Mouse (Mus musculus) midbrain, postnatal 0 days (tissue): ENCODE measurements around the gene Disp2. TPM values are rescaled to one million over a fixed set of nuclear protein-coding genes. Genes with fewer than 3 reads are reported as not detected.

Experiments used
- ATAC-seq: fragments of 200-750 bp; cut with Nextera tagmentation; 2 replicates; pipeline ENCODE4 v1.8.0; 2017; ENCODE audit warnings: moderate number of reproducible peaks, mild to moderate bottlenecking, moderate TSS enrichment, moderate library complexity; ENCODE audit not compliant: low FRiP score
- DNase-seq: peaks from one replicate; pipeline ENCODE4 v3.0.0-alpha.2; 2015; ENCODE audit warnings: low spot score
- H3K27ac ChIP-seq: fragments of 300-500 bp; sonication (generic); 2 replicates; pipeline ENCODE4 v1.5.1; 2014; ENCODE audit warnings: low read depth, mild to moderate bottlenecking, low read length, mixed read lengths
- H3K27me3 ChIP-seq: fragments of 300-500 bp; sonication (generic); 2 replicates; pipeline ENCODE4 v1.6.1; 2014; ENCODE audit warnings: low read length, control low read depth, mixed read lengths; ENCODE audit not compliant: insufficient read depth
- H3K36me3 ChIP-seq: fragments of 300-500 bp; sonication (generic); 2 replicates; pipeline ENCODE4 v1.6.1; 2014; ENCODE audit warnings: low read length, control low read depth, mixed read lengths; ENCODE audit not compliant: insufficient read depth
- H3K4me1 ChIP-seq: fragments of 300-500 bp; sonication (generic); 2 replicates; pipeline ENCODE4 v1.6.1; 2014; ENCODE audit warnings: mild to moderate bottlenecking, control low read depth, antibody characterized with exemption, low read length, mixed read lengths; ENCODE audit not compliant: insufficient read depth
- H3K4me2 ChIP-seq: fragments of 300-500 bp; sonication (generic); 2 replicates; pipeline ENCODE4 v1.6.1; 2014; ENCODE audit warnings: low read depth, mild to moderate bottlenecking, low read length, mixed read lengths; ENCODE audit not compliant: poor library complexity, severe bottlenecking
- H3K4me3 ChIP-seq: fragments of 300-500 bp; sonication (generic); 2 replicates; pipeline ENCODE4 v1.5.1; 2014; ENCODE audit warnings: low read depth, mild to moderate bottlenecking, low read length, moderate library complexity
- H3K9ac ChIP-seq: fragments of 300-500 bp; sonication (generic); replicated peaks from 2 replicates; pipeline ENCODE4 v1.6.1; 2014; ENCODE audit warnings: mild to moderate bottlenecking, low read length, moderate library complexity, mixed read lengths; ENCODE audit not compliant: poor library complexity, severe bottlenecking
- H3K9me3 ChIP-seq: fragments of 300-500 bp; sonication (generic); 2 replicates; pipeline ENCODE4 v1.6.1; 2016; ENCODE audit warnings: low read length, control low read depth
- CTCF ChIP-seq: IDR thresholded peaks from 2 replicates; pipeline ENCODE4 v1.5.1; 2016; ENCODE audit warnings: antibody characterized with exemption, mild to moderate bottlenecking
- WGBS: fragments of 180-500 bp; shearing (Covaris S2); extraction: QIAGEN DNeasy Blood & Tissue Kit; methylation state at CpG from one replicate; pipeline ENCODE4 v1.1.7; 2014; 5-methylcytosine and 5-hydroxymethylcytosine counted together
- polyA plus RNA-seq: library from polyadenylated mRNA; unstranded; fragments of >200 nt; fragmentation: Nextera tagmentation; extraction: Ambion mirVana; gene quantifications from 2 replicates; pipeline ENCODE4 v1.2.1, GENCODE M21; 2015
- total RNA-seq: library from RNA; depleted of rRNA; stranded (reverse); fragments of >200 nt; gene quantifications from 2 replicates; pipeline ENCODE4 v1.2.3, GENCODE M21; 2014

Disp2 gene
- total and polyA plus RNA-seq, 2 experiments from 2014 or later, result 72.6 to 201 TPM

GRCm38 (mm10) chr2:118740341-118740740 lies 39.2 kb upstream of the Disp2 start:
- ATAC-seq (no peak), DNase-seq (no peak)
- H3K27me3 ChIP-seq, result no peaks in the 10 kb centered on the region
- no peaks in the 10 kb centered on the region for H3K9me3 ChIP-seq
- H3K4me3 ChIP-seq, result no peak overlapping the region
- no peak overlapping the region for H3K27ac ChIP-seq
- H3K36me3 ChIP-seq, result no peaks in the 10 kb centered on the region
- no peak for TF ChIP-seq CTCF
- no peaks in the 10 kb centered on the region for H3K4me1 ChIP-seq
- no peak overlapping the region for H3K9ac ChIP-seq
- no peak overlapping the region for H3K4me2 ChIP-seq
- 75% methylated on average over 3 of the region's 3 CpGs for WGBS

DNA sequence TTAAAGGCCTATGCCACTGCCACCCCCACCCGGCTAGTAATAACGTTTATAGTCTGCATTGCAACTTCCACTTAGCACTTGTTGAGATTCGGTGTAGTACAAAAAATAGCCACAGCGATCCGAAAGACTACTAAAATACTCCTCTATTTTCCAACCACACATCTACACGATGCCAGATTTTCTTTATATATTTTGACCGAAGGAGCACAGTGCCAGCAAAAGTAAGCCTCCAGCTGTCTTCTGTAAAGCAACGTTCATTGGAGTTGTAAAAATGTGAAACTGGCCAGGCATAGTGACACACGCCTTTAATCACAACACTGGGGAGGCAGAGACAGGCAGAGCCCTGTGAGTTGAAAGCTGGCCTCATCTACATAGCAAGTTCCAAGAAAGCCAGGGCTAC lies 38.3 kb upstream of the Disp2 start:
- DNase-seq, result no peak
- Histone ChIP-seq H3K9me3 (no peaks in the 10 kb centered on the region), H3K27me3 (no peaks in the 10 kb centered on the region), H3K4me2 (no peak overlapping the region), H3K9ac (no peak overlapping the region), H3K4me3 (no peak overlapping the region), H3K27ac (no peak overlapping the region), H3K36me3 (no peaks in the 10 kb centered on the region), H3K4me1 (no peaks in the 10 kb centered on the region)
- no peak for TF ChIP-seq CTCF
- ATAC-seq, result no peak
- 79% methylated on average over 9 of the region's 9 CpGs for WGBS

GRCm38 (mm10) chr2:118743261-118743943 lies 36.1 kb upstream of the Disp2 start:
- 30% methylated on average over 8 of the region's 8 CpGs for WGBS
- no peak for ATAC-seq
- Histone ChIP-seq H3K4me3 (no peak overlapping the region), H3K27me3 (no peaks in the 10 kb centered on the region), H3K9ac (no peak overlapping the region), H3K9me3 (no peaks in the 10 kb centered on the region), H3K27ac (no peak overlapping the region), H3K4me1 (peaks cover 4% of the 10 kb centered on the region; the same call in 1 of the 2 replicates), H3K4me2 (no peak overlapping the region), H3K36me3 (no peaks in the 10 kb centered on the region)
- peak; percentile 76 for DNase-seq
- peak; percentile 91 for TF ChIP-seq CTCF

DNA sequence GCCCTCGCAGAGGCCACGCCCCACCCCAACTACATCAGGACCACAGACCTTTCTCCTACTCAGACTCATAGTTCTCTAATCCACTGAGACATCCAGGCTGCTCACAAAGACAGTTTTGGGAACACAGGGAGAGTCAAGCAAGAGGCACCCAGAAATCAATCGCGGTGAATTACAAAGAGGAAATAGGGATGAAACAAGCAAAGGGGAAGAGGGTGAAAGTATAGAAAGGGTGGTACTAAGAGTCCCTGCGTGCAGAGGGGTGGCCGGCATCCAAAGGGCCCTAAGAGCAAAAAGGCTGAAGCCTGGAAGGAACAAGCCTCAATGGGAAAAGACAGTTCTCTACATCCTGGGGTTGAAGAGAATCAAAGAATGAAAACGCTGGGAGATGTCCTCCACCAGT lies 34.9 kb upstream of the Disp2 start:
- no peak for TF ChIP-seq CTCF
- Histone ChIP-seq H3K9ac (no peak overlapping the region), H3K36me3 (0 out of 2 replicates have a peak, but pooled peaks cover 4% of the 10 kb centered on the region), H3K27me3 (no peaks in the 10 kb centered on the region), H3K4me1 (peaks cover 4% of the 10 kb centered on the region; the same call in 1 of the 2 replicates), H3K4me2 (peak overlapping the region; percentile 95), H3K27ac (no peak overlapping the region), H3K9me3 (no peaks in the 10 kb centered on the region), H3K4me3 (no peak overlapping the region)
- WGBS, result 10% methylated on average over 7 of the region's 7 CpGs
- no peak for ATAC-seq
- no peak for DNase-seq

GRCm38 (mm10) chr2:118745232-118745884 lies 34.2 kb upstream of the Disp2 start, which contains the start of gene Inafm2:
TSS of gene Inafm2 (plus strand) at chr2:118745758.
- Histone ChIP-seq H3K9ac (peak within 1 kb of the TSS; percentile 87), H3K9me3 (no peaks in the 10 kb centered on the region), H3K27ac (peak within 1 kb of the TSS; percentile 67), H3K4me3 (peak within 1 kb of the TSS; percentile 89), H3K4me1 (peaks cover 4% of the 10 kb centered on the region; the same call in 1 of the 2 replicates), H3K27me3 (no peaks in the 10 kb centered on the region), H3K36me3 (0 out of 2 replicates have a peak, but pooled peaks cover 4% of the 10 kb centered on the region), H3K4me2 (peak within 1 kb of the TSS; percentile 95)
- DNase-seq, result peak; percentile 95
- peak; percentile 91 for ATAC-seq
- WGBS, result under 1% methylated on average over 32 of the region's 57 CpGs
- TF ChIP-seq CTCF, result no peak
